Comparison of ENCODE assay signal across 18 mouse cellular contexts in genomic region chr1:126168131-126168530, GRCm38 (mm10).
DNase-seq lines count a peak whose midpoint lies in the region; ATAC-seq lines count a peak whose summit lies in the region.
"Had no signal": no experiment of that assay in that cellular context is flagged by ENCODE, and none has a peak within 500 bp of the region (broad histone marks: within the 10 kb centered on the region; RNA-seq: fewer than 3 reads in every experiment).

No protein-coding gene starts in this region.

- ATAC-seq in neural tube, embryonic 13.5 days (ENCODE audit: low read depth): no peak
- peak; percentile 62 for ATAC-seq in hindbrain, embryonic 12.5 days (ENCODE audit: low FRiP score)
- ATAC-seq in midbrain, embryonic 12.5 days (ENCODE audit: low FRiP score, low read depth): peak; percentile 69
- ATAC-seq: Patski had no signal

- no peak for DNase-seq in neural tube, embryonic 10.5 days (ENCODE audit: extremely low spot score, low spot score)
- no peak for DNase-seq in adrenal gland, adult (ENCODE audit: inconsistent age in 2 of 2, low spot score in 1 of 2)
- no peak for DNase-seq in adrenal gland, postnatal 36 days
- no peak for DNase-seq in lung, postnatal 10 days
- DNase-seq in right cerebral cortex, postnatal 4 days: no peak
- DNase-seq: adrenal gland, adult 8-10 months; cerebellum, postnatal 10 days; kidney, adult 9 months; kidney, postnatal 4 days; layer of hippocampus, postnatal 36 days; liver, embryonic 13.5 days; thymus, postnatal 25 days had no signal

- no peaks in the 10 kb centered on the region for H3K36me3 ChIP-seq in neural tube, embryonic 13.5 days
- no peaks in the 10 kb centered on the region for H3K36me3 ChIP-seq in hindbrain, embryonic 12.5 days
- no peaks in the 10 kb centered on the region for H3K36me3 ChIP-seq in midbrain, embryonic 12.5 days
- H3K36me3 ChIP-seq: limb, embryonic 10.5 days; liver, embryonic 13.5 days had no signal

- no peaks in the 10 kb centered on the region for H3K27me3 ChIP-seq in neural tube, embryonic 13.5 days
- no peaks in the 10 kb centered on the region for H3K27me3 ChIP-seq in hindbrain, embryonic 12.5 days
- H3K27me3 ChIP-seq in midbrain, embryonic 12.5 days: no peaks in the 10 kb centered on the region
- H3K27me3 ChIP-seq: liver, embryonic 13.5 days; Patski had no signal

- no peak overlapping the region for H3K4me3 ChIP-seq in neural tube, embryonic 13.5 days
- no peak overlapping the region for H3K4me3 ChIP-seq in hindbrain, embryonic 12.5 days
- H3K4me3 ChIP-seq in midbrain, embryonic 12.5 days: no peak overlapping the region
- H3K4me3 ChIP-seq: limb, embryonic 10.5 days; liver, embryonic 13.5 days had no signal

- 0 out of 2 replicates have a peak overlapping the region, but pooled peaks have one; percentile 0 for H3K27ac ChIP-seq in neural tube, embryonic 13.5 days (replicated peaks)
- H3K27ac ChIP-seq in hindbrain, embryonic 12.5 days: no peak overlapping the region
- H3K27ac ChIP-seq in midbrain, embryonic 12.5 days (replicated peaks): peak overlapping the region; percentile 49; the same call in 1 of the 2 replicates
- H3K27ac ChIP-seq: limb, embryonic 10.5 days; liver, embryonic 13.5 days; stomach, postnatal 0 days had no signal

- no peak overlapping the region for H3K9ac ChIP-seq in neural tube, embryonic 13.5 days
- no peak overlapping the region for H3K9ac ChIP-seq in hindbrain, embryonic 12.5 days
- no peak overlapping the region for H3K9ac ChIP-seq in midbrain, embryonic 12.5 days (replicated peaks)
- H3K9ac ChIP-seq: liver, embryonic 13.5 days had no signal

- WGBS in neural tube, embryonic 13.5 days: 21% methylated on average over 2 of the region's 2 CpGs
- 27% methylated on average over 2 of the region's 2 CpGs for WGBS in hindbrain, embryonic 12.5 days
- WGBS in midbrain, embryonic 12.5 days: 19% methylated on average over 2 of the region's 2 CpGs

- peaks cover 22% of the 10 kb centered on the region for H3K4me1 ChIP-seq in neural tube, embryonic 13.5 days (replicated peaks)
- peaks cover 9% of the 10 kb centered on the region for H3K4me1 ChIP-seq in hindbrain, embryonic 12.5 days
- H3K4me1 ChIP-seq in midbrain, embryonic 12.5 days: peaks cover 12% of the 10 kb centered on the region
- H3K4me1 ChIP-seq: limb, embryonic 10.5 days; liver, embryonic 13.5 days had no signal

- H3K9me3 ChIP-seq in neural tube, embryonic 13.5 days: no peaks in the 10 kb centered on the region
- no peaks in the 10 kb centered on the region for H3K9me3 ChIP-seq in hindbrain, embryonic 12.5 days (replicated peaks)
- H3K9me3 ChIP-seq in midbrain, embryonic 12.5 days: no peaks in the 10 kb centered on the region
- H3K9me3 ChIP-seq: limb, embryonic 10.5 days; liver, embryonic 13.5 days had no signal

- H3K4me2 ChIP-seq in neural tube, embryonic 13.5 days: no peak overlapping the region
- H3K4me2 ChIP-seq in hindbrain, embryonic 12.5 days (replicated peaks): no peak overlapping the region
- H3K4me2 ChIP-seq in midbrain, embryonic 12.5 days (replicated peaks): no peak overlapping the region
- H3K4me2 ChIP-seq: liver, embryonic 13.5 days had no signal
